Mouse (Mus musculus): ENCODE results near the gene Chrnb1.
A peak's percentile ranks its signal among the peaks of the same experiment; 100 is the strongest.

Gene Chrnb1

GRCm38 (mm10) chr11:69774961-69775360 lies 20.8 kb downstream of the Chrnb1 start:
- no peak for DNase-seq (ENCODE audit: low spot score)

DNA sequence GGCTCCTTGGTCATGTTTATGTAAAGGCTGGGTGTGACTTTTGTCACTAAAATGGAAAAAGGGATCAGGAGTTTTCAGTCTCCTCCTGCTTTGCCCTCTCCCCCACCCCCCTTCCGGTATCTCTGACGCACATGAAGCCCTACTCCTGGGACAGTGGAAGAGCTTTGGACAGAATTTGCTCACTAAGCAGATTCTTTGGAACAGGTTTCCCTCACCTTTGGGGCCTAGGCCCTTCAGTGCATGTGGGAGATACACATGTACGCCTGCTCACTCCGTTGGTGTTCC lies 28.2 kb downstream of the Chrnb1 start:
- no peak for DNase-seq (ENCODE audit: low spot score)

DNA sequence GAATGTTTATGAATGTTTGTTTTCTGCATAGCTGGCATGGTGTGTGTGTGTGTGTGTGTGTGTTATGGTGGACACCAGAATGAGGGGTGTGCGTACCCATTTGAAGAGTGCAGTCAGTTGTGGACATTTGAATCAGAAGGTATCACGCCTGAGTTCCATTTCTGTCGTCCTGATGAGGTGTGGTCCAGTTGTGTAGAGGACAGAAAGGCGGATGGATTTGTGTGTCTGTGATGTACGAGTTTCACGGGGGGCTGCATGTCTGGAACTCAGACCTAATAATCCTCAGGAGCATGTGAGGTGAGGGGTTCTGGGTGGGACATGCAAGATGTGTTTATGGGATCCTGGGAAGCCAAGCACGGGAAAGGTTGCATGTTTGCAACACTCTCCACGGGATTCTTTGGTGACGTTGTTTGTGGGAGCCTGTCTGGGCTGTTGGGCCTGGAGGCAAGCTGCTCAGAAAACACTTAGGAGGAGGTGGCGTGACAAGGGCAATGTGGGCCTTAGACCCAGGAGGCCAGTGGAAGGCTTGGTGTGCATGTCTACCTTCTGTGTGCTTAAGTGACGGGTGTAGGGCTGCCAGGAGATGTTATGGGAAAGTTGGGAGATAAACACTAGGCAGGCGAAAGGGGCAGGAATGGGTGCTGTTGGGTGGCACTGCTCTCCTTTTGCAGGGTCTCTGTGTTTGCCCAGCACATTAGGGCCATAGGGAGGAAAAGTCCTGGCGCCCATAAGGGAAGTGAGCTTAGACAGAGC lies 28.7 kb downstream of the Chrnb1 start:
- DNase-seq (ENCODE audit: low spot score): no peak

DNA sequence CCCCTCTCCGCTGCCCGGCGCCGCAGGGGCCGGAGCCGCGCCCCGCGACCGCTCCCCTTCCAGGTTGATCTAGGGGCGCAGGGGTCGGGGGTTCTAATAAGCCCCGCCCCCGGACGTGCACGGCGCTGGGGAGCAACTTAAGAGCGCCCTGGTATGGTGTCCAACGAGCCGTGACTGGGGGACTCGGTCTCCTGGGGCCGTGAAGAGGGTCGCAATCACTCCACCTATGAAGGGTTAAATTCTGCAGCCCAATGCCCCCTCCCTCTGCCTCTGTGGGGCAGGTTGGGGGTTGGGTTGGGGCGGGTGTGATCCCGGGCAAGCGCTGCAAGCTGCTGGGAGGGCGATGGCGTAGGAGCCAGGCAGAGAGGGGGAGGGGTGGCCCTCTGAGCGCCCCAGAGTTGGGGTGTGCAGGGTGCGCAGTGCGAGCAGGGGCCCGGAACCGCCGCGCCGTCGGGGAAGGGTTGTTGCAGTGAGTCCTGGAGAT lies 29.6 kb downstream of the Chrnb1 start:
- DNase-seq (ENCODE audit: low spot score): peak; percentile 46

GRCm38 (mm10) chr11:69765221-69766125 lies 30.3 kb downstream of the Chrnb1 start, which contains the start of gene Zbtb4:
Zbtb4 (plus strand) TSS chr11:69765912.
- peak; percentile 34 for DNase-seq (ENCODE audit: low spot score)

GRCm38 (mm10) chr11:69763551-69763950 lies 32.2 kb downstream of the Chrnb1 start:
- DNase-seq (ENCODE audit: low spot score): no peak

DNA sequence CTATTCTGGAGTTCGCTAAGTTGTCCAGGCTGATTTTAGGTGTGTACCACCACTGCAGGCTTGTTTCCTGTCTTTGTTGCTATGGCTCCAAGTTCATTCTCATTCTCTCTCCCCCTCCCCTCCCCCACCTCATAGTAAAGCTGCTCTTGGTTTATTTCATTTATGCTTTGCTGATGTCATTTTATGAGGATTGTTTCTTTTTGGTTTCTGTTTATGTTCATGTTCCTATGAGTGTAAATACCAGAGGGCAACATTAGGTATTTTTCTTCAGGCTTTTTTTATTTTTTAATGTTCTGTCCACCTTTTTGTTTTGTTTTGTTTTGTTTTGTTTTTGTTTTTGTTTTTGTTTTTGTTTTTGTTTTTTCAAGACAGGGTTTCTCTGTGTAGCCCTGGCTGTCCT lies 33.9 kb downstream of the Chrnb1 start, which contains the start of gene Slc35g3:
TSS of gene Slc35g3 (minus strand) at position 101 of the 400 bp plus-strand sequence.
- no peak for DNase-seq (ENCODE audit: low spot score)

- no peak for DNase-seq (ENCODE audit: low spot score)
Observed at GRCm38 (mm10) chr11:69760901-69761200, 34.9 kb downstream of the Chrnb1 start.

GRCm38 (mm10) chr11:69760160-69760900 lies 35.4 kb downstream of the Chrnb1 start:
- peak; percentile 22 for DNase-seq (ENCODE audit: low spot score)

- peak; percentile 89 for DNase-seq (ENCODE audit: low spot score)
Observed at GRCm38 (mm10) chr11:69758971-69759721, 36.6 kb downstream of the Chrnb1 start.

GRCm38 (mm10) chr11:69758478-69758970 lies 37.2 kb downstream of the Chrnb1 start, which contains the start of gene Polr2a:
Polr2a (minus strand) TSS chr11:69758637.
- peak; percentile 97 for DNase-seq (ENCODE audit: low spot score)

- peak; percentile 93 for DNase-seq (ENCODE audit: low spot score)
Observed at GRCm38 (mm10) chr11:69758090-69758456, 37.7 kb downstream of the Chrnb1 start.

- peak; percentile 30 for DNase-seq (ENCODE audit: low spot score)
Observed at GRCm38 (mm10) chr11:69757303-69758089, 38.2 kb downstream of the Chrnb1 start.

GRCm38 (mm10) chr11:69754701-69755100 lies 41.0 kb downstream of the Chrnb1 start:
- DNase-seq (ENCODE audit: low spot score): peak; percentile 73

DNA sequence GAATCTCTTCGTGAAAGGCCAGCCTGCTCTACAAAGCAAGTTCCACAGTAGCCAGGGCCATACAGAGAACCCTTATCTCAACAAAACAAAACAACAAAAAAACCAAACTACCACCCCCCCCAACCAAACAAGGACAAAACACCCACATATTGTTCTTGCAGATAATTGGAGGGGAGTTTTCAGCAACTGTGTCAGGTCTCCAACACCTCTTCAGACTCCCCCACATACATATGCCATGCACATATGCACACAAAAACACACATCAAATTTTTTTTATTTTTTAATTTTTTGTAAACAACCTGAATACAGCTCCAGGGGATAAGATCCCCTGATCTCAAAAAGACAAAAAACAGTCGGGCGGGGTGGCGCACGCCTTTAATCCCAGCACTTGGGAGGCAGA lies 41.5 kb downstream of the Chrnb1 start:
- DNase-seq (ENCODE audit: low spot score): no peak

GRCm38 (mm10) chr11:69752686-69753085 lies 43.1 kb downstream of the Chrnb1 start:
- no peak for DNase-seq (ENCODE audit: low spot score)

GRCm38 (mm10) chr11:69751635-69752034 lies 44.1 kb downstream of the Chrnb1 start:
- no peak for DNase-seq (ENCODE audit: low spot score)
